Mouse (Mus musculus) liver, adult 2 months (tissue): ENCODE results near the gene Gbe1. TPM values are rescaled to one million over a fixed set of nuclear protein-coding genes. Genes with fewer than 3 reads are reported as not detected.
A peak's percentile ranks its signal among the peaks of the same experiment; 100 is the strongest.

Experiments used
- DNase-seq: peaks from one replicate; pipeline ENCODE4 v3.0.0-alpha.2; 2011; ENCODE audit warnings: low read depth, low spot score; ENCODE audit errors: extremely low read depth
- H3K27ac ChIP-seq: fragments of 200-500 bp; replicated peaks from 2 replicates; pipeline ENCODE4 v1.5.1; 2012; ENCODE audit warnings: low read depth, mild to moderate bottlenecking, control low read depth, inconsistent platforms, low read length; ENCODE audit not compliant: insufficient read depth
- H3K27me3 ChIP-seq: fragments of 200-500 bp; 2 replicates; pipeline ENCODE4 v1.6.1; 2012; ENCODE audit warnings: mild to moderate bottlenecking, moderate library complexity, low read length, inconsistent platforms; ENCODE audit not compliant: control insufficient read depth, insufficient read depth
- H3K36me3 ChIP-seq: fragments of 200-500 bp; 2 replicates; pipeline ENCODE4 v1.6.1; 2012; ENCODE audit warnings: low read length, inconsistent platforms; ENCODE audit not compliant: control insufficient read depth, insufficient read depth
- H3K4me1 ChIP-seq: fragments of 200-500 bp; 2 replicates; pipeline ENCODE4 v1.6.1; 2011; ENCODE audit warnings: low read length; ENCODE audit not compliant: control insufficient read depth, insufficient read depth
- H3K4me3 ChIP-seq: fragments of 200-500 bp; 2 replicates; pipeline ENCODE4 v1.5.1; 2011; ENCODE audit warnings: low read depth, mild to moderate bottlenecking, control low read depth, low read length, moderate library complexity; ENCODE audit not compliant: insufficient read depth
- H3K79me2 ChIP-seq: fragments of 200-500 bp; 2 replicates; pipeline ENCODE4 v1.6.1; 2012; ENCODE audit warnings: inconsistent platforms, mild to moderate bottlenecking, low read length, moderate library complexity; ENCODE audit not compliant: control insufficient read depth, insufficient read depth
- H3K9ac ChIP-seq: fragments of 200-500 bp; 2 replicates; pipeline ENCODE4 v1.6.1; 2012; ENCODE audit warnings: low read depth, mild to moderate bottlenecking, control low read depth, inconsistent platforms, low read length
- CTCF ChIP-seq: fragments of 200-500 bp; IDR thresholded peaks from 2 replicates; pipeline ENCODE4 v1.5.1; 2011; ENCODE audit warnings: low read depth, low read length, control low read depth
- POLR2A ChIP-seq: fragments of 200-500 bp; IDR thresholded peaks from 2 replicates; pipeline ENCODE4 v1.6.1; 2011; ENCODE audit warnings: low read length, control low read depth; ENCODE audit not compliant: insufficient read depth; ENCODE audit errors: extremely low read depth
- WGBS: fragments of 180-500 bp; shearing (Covaris S2); methylation state at CpG from one replicate; pipeline ENCODE4 v1.1.7; 2018; 5-methylcytosine and 5-hydroxymethylcytosine counted together
- polyA plus RNA-seq: library from polyadenylated mRNA; depleted of rRNA; stranded (reverse); fragments of >200 nt; gene quantifications from 2 replicates; pipeline ENCODE4 v1.2.3, GENCODE M21; 2012
- total RNA-seq: library from RNA; depleted of rRNA; stranded (reverse); fragments of >200 nt; gene quantifications from 2 replicates; pipeline ENCODE4 v1.2.3, GENCODE M21; 2014

Gene Gbe1
- total and polyA plus RNA-seq, 2 experiments: 68.9 to 174 TPM

DNA sequence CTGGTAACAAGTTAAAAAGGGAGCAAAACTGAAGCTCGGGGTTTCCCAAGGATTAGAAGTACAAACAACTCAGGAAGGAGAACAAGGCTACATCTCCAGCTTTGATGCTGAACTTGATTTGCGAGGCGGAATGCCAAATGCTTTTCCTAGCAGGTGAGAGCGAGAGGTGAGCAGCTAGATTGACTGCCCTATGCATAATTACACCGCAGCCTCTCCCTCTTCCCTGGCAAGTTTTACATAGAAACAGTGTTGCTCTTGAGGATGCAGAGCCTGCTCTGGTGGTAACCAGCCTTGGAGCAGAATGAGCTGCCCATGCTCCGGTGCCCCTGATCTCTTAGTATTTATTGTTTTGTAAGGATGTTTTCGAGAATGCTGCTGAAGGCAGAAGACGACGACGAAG, 31.9 kb downstream of the Gbe1 start:
- TF ChIP-seq POLR2A (no peak), CTCF (no peak)
- H3K27me3 ChIP-seq: no peaks in the 10 kb centered on the region
- H3K4me1 ChIP-seq: peaks cover 15% of the 10 kb centered on the region
- H3K9ac ChIP-seq: no peak overlapping the region
- peaks cover 33% of the 10 kb centered on the region; the same call in 1 of the 2 replicates for H3K79me2 ChIP-seq
- H3K27ac ChIP-seq: no peak overlapping the region
- DNase-seq: no peak
- WGBS: 94% methylated on average over 10 of the region's 10 CpGs
- H3K4me3 ChIP-seq: no peak overlapping the region
- peaks cover 1% of the 10 kb centered on the region; the same call in 1 of the 2 replicates for H3K36me3 ChIP-seq

DNA sequence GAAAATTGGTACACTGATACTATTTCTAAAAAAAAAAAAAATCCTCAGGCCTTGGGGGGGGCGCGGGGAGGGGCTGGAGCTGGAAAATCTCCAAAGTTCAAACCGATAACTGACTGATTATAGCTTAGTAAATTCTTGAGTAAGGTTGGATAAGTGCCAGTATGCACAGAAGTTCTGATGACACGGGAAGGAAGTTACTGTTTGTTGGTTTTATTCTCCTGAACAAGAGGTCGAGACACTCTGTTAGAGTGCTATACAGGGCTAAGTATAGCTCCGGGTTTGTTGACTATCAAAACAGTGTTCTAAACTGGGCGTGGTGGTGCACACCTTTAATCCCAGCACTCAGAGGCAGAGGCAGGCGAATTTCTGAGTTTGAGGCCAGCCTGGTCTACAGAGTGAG, 36.3 kb downstream of the Gbe1 start:
- peak overlapping the region; percentile 42 for H3K27ac ChIP-seq
- no peaks in the 10 kb centered on the region for H3K27me3 ChIP-seq
- no peaks in the 10 kb centered on the region; the same call in 1 of the 2 replicates for H3K36me3 ChIP-seq
- no peak overlapping the region for H3K9ac ChIP-seq
- peak; percentile 61 for DNase-seq
- peaks cover 14% of the 10 kb centered on the region for H3K4me1 ChIP-seq
- WGBS: 29% methylated on average over 8 of the region's 8 CpGs
- H3K4me3 ChIP-seq: no peak overlapping the region
- peaks cover 23% of the 10 kb centered on the region; the same call in 1 of the 2 replicates for H3K79me2 ChIP-seq
- TF ChIP-seq POLR2A (no peak), CTCF (no peak)

DNA sequence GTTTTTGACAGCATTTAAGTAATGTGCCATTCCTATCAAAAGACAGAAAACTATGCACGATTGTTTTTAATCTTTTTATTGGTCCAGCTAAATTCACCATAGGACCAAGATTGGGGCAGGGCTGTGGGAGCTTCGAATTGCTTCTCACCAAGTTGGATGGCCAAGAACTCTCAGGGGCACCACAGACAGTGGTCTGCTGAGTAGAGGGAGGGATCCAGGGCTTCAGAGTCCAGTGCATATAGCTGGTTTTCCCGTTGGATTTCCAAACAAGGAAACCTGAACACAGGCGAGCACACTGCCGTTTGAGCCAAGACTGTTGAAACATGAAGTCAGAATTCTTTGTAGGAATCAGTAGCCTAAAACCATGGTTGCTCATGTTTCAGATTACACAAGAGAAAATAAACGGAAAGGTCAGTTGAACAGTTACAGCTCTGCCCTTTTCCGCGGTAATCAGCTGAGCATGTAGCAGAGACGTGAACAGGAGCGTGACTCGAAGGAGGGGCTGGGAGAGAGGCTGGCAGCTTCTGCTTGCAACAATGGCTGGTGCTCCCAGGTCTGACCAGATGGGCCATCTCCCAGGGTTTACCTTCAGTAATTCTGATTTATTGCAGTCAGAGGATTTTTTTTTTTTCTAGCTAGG, 38.0 kb downstream of the Gbe1 start:
- Histone ChIP-seq H3K4me3 (no peak overlapping the region), H3K9ac (peak overlapping the region; percentile 67), H3K4me1 (peaks cover 12% of the 10 kb centered on the region), H3K27ac (peak overlapping the region; percentile 100), H3K36me3 (no peaks in the 10 kb centered on the region; the same call in 1 of the 2 replicates), H3K27me3 (no peaks in the 10 kb centered on the region), H3K79me2 (peaks cover 11% of the 10 kb centered on the region; the same call in 1 of the 2 replicates)
- peak; percentile 99 for DNase-seq
- 19% methylated on average over 11 of the region's 11 CpGs for WGBS
- TF ChIP-seq POLR2A: no peak
- no peak for TF ChIP-seq CTCF

DNA sequence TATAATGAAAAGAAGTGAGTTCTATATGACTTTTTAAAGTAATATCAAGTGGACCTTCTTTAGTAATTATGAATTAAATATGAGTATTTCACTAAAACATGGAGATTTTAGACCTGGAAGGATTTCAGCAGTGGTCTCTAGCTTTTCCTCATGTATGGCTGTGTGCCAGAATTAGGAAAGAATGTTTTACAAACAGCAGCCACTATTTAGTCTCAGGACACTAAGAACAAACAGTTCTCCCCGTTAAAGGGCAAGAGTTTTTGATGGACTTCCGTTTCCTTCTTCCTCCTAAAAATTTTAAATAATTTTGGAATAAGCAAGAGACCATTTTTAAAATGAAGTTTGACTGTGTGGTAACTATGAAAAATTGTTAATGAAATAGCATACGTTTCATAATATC, 38.8 kb downstream of the Gbe1 start:
- Histone ChIP-seq H3K27ac (no peak overlapping the region), H3K4me1 (peaks cover 12% of the 10 kb centered on the region)

DNA sequence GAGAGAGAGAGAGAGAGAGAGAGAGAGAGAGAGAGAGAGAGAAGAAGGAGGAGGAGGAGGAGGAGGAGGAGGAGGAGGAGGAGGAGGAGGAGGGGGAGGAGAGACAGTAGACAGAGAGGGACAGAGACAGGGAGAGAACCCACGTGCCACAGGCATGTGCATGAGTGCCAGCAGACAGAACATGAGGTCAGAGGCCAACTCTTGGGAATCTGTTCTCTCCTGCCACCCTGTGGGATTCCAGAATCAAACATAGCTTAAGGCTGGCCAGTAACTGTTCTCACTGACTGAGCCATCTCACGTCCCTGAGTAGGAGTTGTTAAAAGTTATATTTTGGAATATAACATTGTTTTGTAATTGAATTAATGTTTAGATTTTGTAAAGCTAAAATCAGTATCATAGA, 39.3 kb downstream of the Gbe1 start:
- Histone ChIP-seq H3K27ac (no peak overlapping the region), H3K4me1 (peaks cover 12% of the 10 kb centered on the region), H3K9ac (no peak overlapping the region), H3K79me2 (peaks cover 7% of the 10 kb centered on the region; the same call in 1 of the 2 replicates), H3K4me3 (no peak overlapping the region), H3K36me3 (no peaks in the 10 kb centered on the region; the same call in 1 of the 2 replicates), H3K27me3 (no peaks in the 10 kb centered on the region)
- 18% methylated on average over 2 of the region's 2 CpGs for WGBS
- no peak for TF ChIP-seq POLR2A
- peak; percentile 74 for TF ChIP-seq CTCF
- DNase-seq: peak; percentile 98

More for the DNA sequence above, 38.8 kb downstream of the Gbe1 start:
- 10% methylated on average over 3 of the region's 3 CpGs for WGBS
- H3K27me3 ChIP-seq: no peaks in the 10 kb centered on the region
- peak; percentile 76 for DNase-seq
- H3K9ac ChIP-seq: no peak overlapping the region
- no peak overlapping the region for H3K4me3 ChIP-seq
- no peaks in the 10 kb centered on the region; the same call in 1 of the 2 replicates for H3K36me3 ChIP-seq
- no peak for TF ChIP-seq POLR2A
- TF ChIP-seq CTCF: no peak
- H3K79me2 ChIP-seq: peaks cover 7% of the 10 kb centered on the region; the same call in 1 of the 2 replicates

DNA sequence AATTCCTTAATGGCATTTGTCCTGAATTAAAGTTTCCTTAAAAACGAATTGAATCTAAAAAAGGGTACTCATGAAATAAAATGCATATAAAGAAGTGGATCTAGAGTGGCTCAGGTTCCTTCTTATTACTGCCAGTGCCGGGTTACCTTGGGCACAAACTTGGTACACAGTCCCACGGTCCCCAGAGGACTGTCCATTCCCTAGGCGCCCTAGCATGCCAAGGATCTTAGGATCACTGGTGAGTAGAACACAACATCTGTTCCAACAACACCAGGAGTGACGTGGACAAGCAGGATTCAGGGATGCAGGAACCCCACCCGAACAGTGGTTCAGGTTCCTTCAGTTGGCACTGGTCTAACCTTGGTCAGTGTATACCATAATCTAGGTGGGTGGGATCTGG, 44.6 kb downstream of the Gbe1 start:
- Histone ChIP-seq H3K79me2 (peaks cover 11% of the 10 kb centered on the region; the same call in 1 of the 2 replicates), H3K9ac (no peak overlapping the region), H3K27ac (no peak overlapping the region), H3K36me3 (peaks cover 15% of the 10 kb centered on the region), H3K4me1 (no peaks in the 10 kb centered on the region), H3K27me3 (no peaks in the 10 kb centered on the region), H3K4me3 (no peak overlapping the region)
- TF ChIP-seq POLR2A (no peak), CTCF (no peak)
- DNase-seq: no peak
- 95% methylated on average over 6 of the region's 6 CpGs for WGBS
